Mouse (Mus musculus): ENCODE data around the gene Lmx1b.

GRCm38 (mm10) chr2:33542696-33543428 lies 97.4 kb downstream of the Lmx1b start:
- TF ChIP-seq CTCF (IDR thresholded peaks at IDR 0.05; ENCODE audit: low read depth), result peak; percentile 84
- no peak for TF ChIP-seq EP300 (optimal IDR thresholded peaks at IDR 0.05)

Data from stomach, postnatal 0 days (tissue).